Mouse (Mus musculus): ENCODE data around the gene Ceacam19.

DNA sequence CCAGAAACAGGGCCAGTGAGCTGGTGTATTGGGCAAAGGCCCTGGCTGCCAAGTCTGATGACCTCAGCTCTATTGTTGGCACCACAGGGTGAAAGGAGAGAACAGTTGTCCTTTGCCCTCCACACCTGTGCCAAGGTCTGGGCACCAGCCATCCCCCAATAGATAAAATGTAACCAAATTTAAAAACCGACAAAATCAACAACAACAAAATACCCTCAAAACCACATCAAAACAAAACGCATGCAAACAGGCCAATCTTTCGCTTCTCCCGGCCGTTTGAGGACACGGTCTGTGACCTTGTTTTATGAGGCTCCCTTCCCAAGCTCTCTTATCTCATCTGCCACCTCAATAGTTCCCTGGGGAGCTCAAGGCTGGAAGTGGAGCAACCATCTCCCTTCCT lies 21.3 kb downstream of the Ceacam19 start:
- TF ChIP-seq GATA1 (IDR thresholded peaks at IDR 0.05; ENCODE audit: borderline replicate concordance, low read length) (no peak), FLI1 (IDR thresholded peaks at IDR 0.05; ENCODE audit: low read length) (no peak)

All from megakaryocyte, embryonic 14.5 days (primary cell).